Comparison of ENCODE assay signal across 13 mouse cellular contexts in the genomic region with DNA sequence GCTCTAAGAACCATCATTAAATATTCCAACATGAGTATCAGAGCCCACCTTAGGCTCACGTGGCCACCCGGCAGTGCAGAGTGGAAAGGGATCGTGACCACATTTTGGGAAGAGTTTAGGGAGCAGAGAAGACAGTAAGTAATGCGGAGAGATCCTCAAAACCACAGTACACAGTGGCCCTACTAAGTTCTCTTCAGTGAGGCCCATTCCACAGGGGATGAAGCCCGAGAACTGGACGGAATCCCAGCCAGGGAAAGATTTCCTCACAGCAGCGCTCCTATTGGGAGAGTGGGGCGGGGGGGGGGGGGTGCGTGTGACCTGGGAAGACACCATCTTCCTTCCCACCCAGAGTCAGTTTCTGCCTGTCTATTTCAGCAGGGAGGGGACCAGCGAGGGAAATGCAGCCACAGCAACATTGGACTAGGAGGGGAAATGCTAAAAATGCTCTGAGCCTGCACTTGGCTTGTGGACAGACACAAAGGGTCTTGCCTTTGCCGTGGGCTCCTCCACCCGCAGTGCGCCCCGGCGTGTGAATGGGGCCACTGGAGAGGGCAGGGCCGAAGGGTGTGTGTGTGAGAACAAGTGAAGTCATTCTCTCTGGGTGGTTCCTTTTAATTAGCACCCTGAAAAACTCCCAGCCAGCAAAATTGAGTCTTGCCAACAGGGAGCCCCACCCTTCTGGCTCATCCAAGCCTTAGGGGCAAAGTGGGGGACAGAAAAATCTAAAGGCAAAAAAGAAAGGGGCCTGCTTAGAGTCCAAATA. TPM values are rescaled to one million over a fixed set of nuclear protein-coding genes. Genes with fewer than 3 reads are reported as not detected.
A peak's percentile ranks its signal among the peaks of the same experiment; 100 is the strongest.
DNase-seq lines count a peak whose midpoint lies in the region; ATAC-seq and TF ChIP-seq lines count a peak whose summit lies in the region.
"Had no signal": no experiment of that assay in that cellular context is flagged by ENCODE, and none has a peak within 500 bp of the region (broad histone marks: within the 10 kb centered on the region; RNA-seq: fewer than 3 reads in every experiment).

No protein-coding gene starts in this region.

- no peak for TF ChIP-seq CTCF in MEL (IDR thresholded peaks at IDR 0.05 in 2 of 3, conservative IDR thresholded peaks at IDR 0.05 in 1 of 3; ENCODE audit: control insufficient read depth in 1 of 3, insufficient read depth in 1 of 3, low read depth in 2 of 3, low read length in 3 of 3, poor library complexity in 1 of 3, severe bottlenecking in 1 of 3)
- no peak for TF ChIP-seq CTCF in embryonic fibroblast, embryonic 13.5 days (IDR thresholded peaks at IDR 0.05; ENCODE audit: borderline replicate concordance, insufficient read depth, low read length)
- TF ChIP-seq CTCF in liver, adult 2 months (IDR thresholded peaks at IDR 0.05; ENCODE audit: low read depth, low read length), result no peak

- TF ChIP-seq RAD21 in MEL (IDR thresholded peaks at IDR 0.05; ENCODE audit: low read depth, low read length), result no peak

- no peak for TF ChIP-seq POLR2A in MEL (IDR thresholded peaks at IDR 0.05; ENCODE audit: control insufficient read depth in 1 of 2, insufficient read depth in 1 of 2, low read depth in 1 of 2, low read length in 2 of 2, poor library complexity in 1 of 2)
- TF ChIP-seq POLR2A in embryonic fibroblast, embryonic 13.5 days (IDR thresholded peaks at IDR 0.05; ENCODE audit: low read depth, low read length), result no peak
- no peak for TF ChIP-seq POLR2A in liver, adult 2 months (IDR thresholded peaks at IDR 0.05; ENCODE audit: extremely low read depth, insufficient read depth, low read length)

- no peak for ATAC-seq in heart, embryonic 13.5 days (ENCODE audit: extremely low read depth, insufficient number of reproducible peaks, low FRiP score, low TSS enrichment)
- ATAC-seq in hindbrain, embryonic 12.5 days (ENCODE audit: low FRiP score), result no peak

- H3K79me2 ChIP-seq in MEL (ENCODE audit: control insufficient read depth, insufficient read depth, low read length, poor library complexity), result no peaks in the 10 kb centered on the region; the same call in 1 of the 2 replicates
- H3K79me2 ChIP-seq in liver, adult 2 months (ENCODE audit: control insufficient read depth, insufficient read depth, low read length), result no peaks in the 10 kb centered on the region

- no peaks in the 10 kb centered on the region for H3K9me3 ChIP-seq in heart, embryonic 13.5 days
- H3K9me3 ChIP-seq in MEL (replicated peaks; ENCODE audit: insufficient read depth, low read length), result no peaks in the 10 kb centered on the region
- no peaks in the 10 kb centered on the region for H3K9me3 ChIP-seq in hindbrain, embryonic 12.5 days (replicated peaks)
- H3K9me3 ChIP-seq: neural tube, embryonic 13.5 days had no signal

- H3K4me3 ChIP-seq in heart, embryonic 13.5 days, result no peak overlapping the region
- H3K4me3 ChIP-seq in MEL (ENCODE audit: control insufficient read depth in 1 of 2, insufficient read depth in 1 of 2, low read depth in 2 of 2, low read length in 2 of 2), result peak overlapping the region in 1 of 2 experiments; percentile 14; a peak in 1 of 4 replicates
- H3K4me3 ChIP-seq in embryonic fibroblast, embryonic 13.5 days (ENCODE audit: insufficient read depth, low read length), result no peak overlapping the region
- no peak overlapping the region for H3K4me3 ChIP-seq in liver, adult 2 months (ENCODE audit: insufficient read depth, low read depth, low read length)
- H3K4me3 ChIP-seq in hindbrain, embryonic 12.5 days, result no peak overlapping the region
- H3K4me3 ChIP-seq: neural tube, embryonic 13.5 days had no signal

- DNase-seq in heart, postnatal 14 days, result no peak
- DNase-seq in MEL (ENCODE audit: low read depth, low spot score), result peak; percentile 62
- no peak for DNase-seq in liver, adult 2 months (ENCODE audit: extremely low read depth, low read depth, low spot score)
- DNase-seq in layer of hippocampus, postnatal 25 days (ENCODE audit: extremely low spot score in 1 of 2, low spot score in 1 of 2), result no peak
- DNase-seq in right cerebral cortex, postnatal 10 days (ENCODE audit: low spot score in 2 of 2), result no peak

- TF ChIP-seq EP300 in MEL (IDR thresholded peaks at IDR 0.05; ENCODE audit: low read depth in 1 of 2, low read length in 2 of 2), result no peak

- H3K36me3 ChIP-seq in heart, embryonic 13.5 days, result no peaks in the 10 kb centered on the region
- peaks cover 0 to 37% of the 10 kb centered on the region in 2 experiments; a peak in 2 of 4 replicates for H3K36me3 ChIP-seq in MEL (ENCODE audit: control insufficient read depth in 1 of 2, insufficient read depth in 2 of 2, low read length in 2 of 2)
- no peaks in the 10 kb centered on the region for H3K36me3 ChIP-seq in liver, adult 2 months (ENCODE audit: control insufficient read depth, insufficient read depth, low read length)
- H3K36me3 ChIP-seq in hindbrain, embryonic 12.5 days, result no peaks in the 10 kb centered on the region
- H3K36me3 ChIP-seq: neural tube, embryonic 13.5 days had no signal

- no peak overlapping the region; the same call in 1 of the 2 replicates for H3K4me2 ChIP-seq in heart, embryonic 13.5 days
- H3K4me2 ChIP-seq in hindbrain, embryonic 12.5 days (replicated peaks), result no peak overlapping the region
- H3K4me2 ChIP-seq: lung, embryonic 14.5 days had no signal

- peak overlapping the region; percentile 5; the same call in 1 of the 2 replicates for H3K9ac ChIP-seq in heart, embryonic 13.5 days
- peak overlapping the region; percentile 39 for H3K9ac ChIP-seq in MEL (ENCODE audit: control insufficient read depth, low read depth, low read length, poor library complexity, severe bottlenecking)
- H3K9ac ChIP-seq in liver, adult 2 months (ENCODE audit: low read depth, low read length), result no peak overlapping the region
- H3K9ac ChIP-seq in hindbrain, embryonic 12.5 days, result no peak overlapping the region
- H3K9ac ChIP-seq: lung, embryonic 14.5 days had no signal

- H3K27ac ChIP-seq in heart, embryonic 13.5 days (replicated peaks), result no peak overlapping the region
- no peak overlapping the region for H3K27ac ChIP-seq in MEL (ENCODE audit: control insufficient read depth, low read depth, low read length)
- H3K27ac ChIP-seq in embryonic fibroblast, embryonic 13.5 days (ENCODE audit: insufficient read depth, low read length), result peak overlapping the region; percentile 5; the same call in 1 of the 2 replicates
- H3K27ac ChIP-seq in liver, adult 2 months (replicated peaks; ENCODE audit: insufficient read depth, low read depth, low read length), result peak overlapping the region; percentile 36
- H3K27ac ChIP-seq in hindbrain, embryonic 12.5 days, result no peak overlapping the region
- H3K27ac ChIP-seq: neural tube, embryonic 13.5 days had no signal

- intact Hi-C loops in heart, postnatal 14 days (cut with DNase I), result loop anchor here (2.0 to 5.0 kb wide), 3 partner anchors 72 to 647 kb away; no protein-coding TSS in a partner anchor

- peaks cover 28% of the 10 kb centered on the region for H3K27me3 ChIP-seq in heart, embryonic 13.5 days (replicated peaks)
- no peaks in the 10 kb centered on the region for H3K27me3 ChIP-seq in MEL (ENCODE audit: control insufficient read depth in 1 of 2, insufficient read depth in 2 of 2, low read length in 2 of 2)
- H3K27me3 ChIP-seq in liver, adult 2 months (ENCODE audit: control insufficient read depth, insufficient read depth, low read length), result no peaks in the 10 kb centered on the region
- peaks cover 17% of the 10 kb centered on the region; the same call in 1 of the 2 replicates for H3K27me3 ChIP-seq in hindbrain, embryonic 12.5 days
- H3K27me3 ChIP-seq: neural tube, embryonic 13.5 days had no signal

- 51% methylated on average over 16 of the region's 16 CpGs for WGBS in heart, embryonic 13.5 days
- WGBS in liver, adult 2 months, result 58% methylated on average over 16 of the region's 16 CpGs
- whole genome bisulfite sequencing in hindbrain, embryonic 12.5 days, result 63% methylated on average over 16 of the region's 16 CpGs

- H3K4me1 ChIP-seq in heart, embryonic 13.5 days, result peaks cover 34% of the 10 kb centered on the region
- H3K4me1 ChIP-seq in MEL (ENCODE audit: control insufficient read depth in 1 of 2, insufficient read depth in 2 of 2, low read length in 2 of 2), result peaks cover 17 to 42% of the 10 kb centered on the region in 2 experiments
- peaks cover 19% of the 10 kb centered on the region for H3K4me1 ChIP-seq in embryonic fibroblast, embryonic 13.5 days (ENCODE audit: control insufficient read depth, insufficient read depth, low read length)
- peaks cover 12% of the 10 kb centered on the region for H3K4me1 ChIP-seq in liver, adult 2 months (ENCODE audit: control insufficient read depth, insufficient read depth, low read length)
- peaks cover 16% of the 10 kb centered on the region for H3K4me1 ChIP-seq in hindbrain, embryonic 12.5 days

RNA-seq across cellular contexts. Expression of a gene that starts 20.2 kb away (rescaled TPM):
- not detected in 2 replicates for polyA plus RNA-seq in heart, embryonic 13.5 days (2015; fragmentation: Nextera tagmentation; extraction: Ambion mirVana)
- not detected for total RNA-seq in heart, postnatal 14 days (2021)
- 0.08 and 0.13 TPM in 2 replicates for total RNA-seq in MEL (2012; rRNA removed)
- polyA plus RNA-seq in MEL (2012; ENCODE audit: insufficient read depth in 1 of 2, insufficient read length in 2 of 2, low read depth in 1 of 2, low replicate concordance in 2 of 2, missing spikeins in 1 of 2), result under 1 TPM in 1 of 2 experiments, not detected in 1; 0.17 TPM
- polyA plus RNA-seq in embryonic fibroblast, embryonic 13.5 days (2011; ENCODE audit: insufficient read length, low read depth, missing spikeins), result not detected in 2 replicates
- not detected in 2 replicates for total RNA-seq in liver, adult 2 months (2014; rRNA removed)
- not detected in 2 replicates for polyA plus RNA-seq in liver, adult 2 months (2012; rRNA removed)
- total RNA-seq in layer of hippocampus, postnatal 25 days (2021), result not detected
- polyA plus RNA-seq in hindbrain, embryonic 12.5 days (2016; fragmentation: Nextera tagmentation; extraction: Ambion mirVana), result not detected in 2 replicates
- total RNA-seq: adrenal gland, postnatal 36 days; common myeloid progenitor, adult 5-6 weeks had no signal
- polyA plus RNA-seq: neural tube, embryonic 13.5 days had no signal

RNA-seq across cellular contexts. Expression of a gene that starts 30.0 kb away (rescaled TPM):
- 21.7 and 24.9 TPM in 2 replicates for polyA plus RNA-seq in heart, embryonic 13.5 days (2015; fragmentation: Nextera tagmentation; extraction: Ambion mirVana)
- 1 to 10 TPM; 4.2 to 7.0 TPM for total RNA-seq in heart, postnatal 14 days (2021)
- total RNA-seq in MEL (2012; rRNA removed), result 0.69 and 0.75 TPM in 2 replicates
- under 1 TPM in 1 of 2 experiments, not detected in 1; 0.93 TPM for polyA plus RNA-seq in MEL (2012; ENCODE audit: insufficient read depth in 1 of 2, insufficient read length in 2 of 2, low read depth in 1 of 2, low replicate concordance in 2 of 2, missing spikeins in 1 of 2)
- polyA plus RNA-seq in embryonic fibroblast, embryonic 13.5 days (2011; ENCODE audit: insufficient read length, low read depth, missing spikeins), result 0.25 TPM in 1 of 2 replicates, not detected in the other
- 240 and 251 TPM in 2 replicates for total RNA-seq in liver, adult 2 months (2014; rRNA removed)
- polyA plus RNA-seq in liver, adult 2 months (2012; rRNA removed), result 155 and 168 TPM in 2 replicates
- total RNA-seq in layer of hippocampus, postnatal 25 days (2021), result under 1 TPM in 1 of 2 experiments, not detected in 1; 0.19 TPM
- 18.2 and 28.2 TPM in 2 replicates for polyA plus RNA-seq in hindbrain, embryonic 12.5 days (2016; fragmentation: Nextera tagmentation; extraction: Ambion mirVana)
- total RNA-seq: common myeloid progenitor, adult 5-6 weeks had no signal

RNA-seq across cellular contexts. Expression of a gene that starts 34.1 kb away (rescaled TPM):
- 0.45 and 0.56 TPM in 2 replicates for polyA plus RNA-seq in heart, embryonic 13.5 days (2015; fragmentation: Nextera tagmentation; extraction: Ambion mirVana)
- under 1 TPM; 0.26 to 0.34 TPM for total RNA-seq in heart, postnatal 14 days (2021)
- total RNA-seq in MEL (2012; rRNA removed), result not detected in 2 replicates
- polyA plus RNA-seq in MEL (2012; ENCODE audit: insufficient read depth in 1 of 2, insufficient read length in 2 of 2, low read depth in 1 of 2, low replicate concordance in 2 of 2, missing spikeins in 1 of 2), result not detected
- polyA plus RNA-seq in embryonic fibroblast, embryonic 13.5 days (2011; ENCODE audit: insufficient read length, low read depth, missing spikeins), result not detected in 2 replicates
- total RNA-seq in liver, adult 2 months (2014; rRNA removed), result 0.09 TPM in 1 of 2 replicates, not detected in the other
- polyA plus RNA-seq in liver, adult 2 months (2012; rRNA removed), result 0.04 and 0.10 TPM in 2 replicates
- total RNA-seq in layer of hippocampus, postnatal 25 days (2021), result under 1 TPM; 0.28 to 0.32 TPM
- polyA plus RNA-seq in hindbrain, embryonic 12.5 days (2016; fragmentation: Nextera tagmentation; extraction: Ambion mirVana), result not detected in 2 replicates
- total RNA-seq: common myeloid progenitor, adult 5-6 weeks; heart, adult 8-10 months had no signal

RNA-seq across cellular contexts. Expression of a gene that starts 49.7 kb away (rescaled TPM):
- polyA plus RNA-seq in heart, embryonic 13.5 days (2015; fragmentation: Nextera tagmentation; extraction: Ambion mirVana), result 0.06 and 0.07 TPM in 2 replicates
- not detected for total RNA-seq in heart, postnatal 14 days (2021)
- not detected in 2 replicates for total RNA-seq in MEL (2012; rRNA removed)
- not detected for polyA plus RNA-seq in MEL (2012; ENCODE audit: insufficient read depth in 1 of 2, insufficient read length in 2 of 2, low read depth in 1 of 2, low replicate concordance in 2 of 2, missing spikeins in 1 of 2)
- polyA plus RNA-seq in embryonic fibroblast, embryonic 13.5 days (2011; ENCODE audit: insufficient read length, low read depth, missing spikeins), result not detected in 2 replicates
- total RNA-seq in liver, adult 2 months (2014; rRNA removed), result not detected in 2 replicates
- polyA plus RNA-seq in liver, adult 2 months (2012; rRNA removed), result 0.06 TPM in 1 of 2 replicates, not detected in the other
- total RNA-seq in layer of hippocampus, postnatal 25 days (2021), result not detected
- polyA plus RNA-seq in hindbrain, embryonic 12.5 days (2016; fragmentation: Nextera tagmentation; extraction: Ambion mirVana), result 0.21 TPM in 1 of 2 replicates, not detected in the other
- total RNA-seq: adrenal gland, postnatal 36 days; common myeloid progenitor, adult 5-6 weeks; heart, adult 8-10 months had no signal

RNA-seq across cellular contexts. Expression of a gene that starts 53.7 kb away (rescaled TPM):
- 34.6 and 36.0 TPM in 2 replicates for polyA plus RNA-seq in heart, embryonic 13.5 days (2015; fragmentation: Nextera tagmentation; extraction: Ambion mirVana)
- total RNA-seq in heart, postnatal 14 days (2021), result 10 to 100 TPM in 1 of 2 experiments, 1 to 10 TPM in 1; 4.9 to 10.4 TPM
- total RNA-seq in MEL (2012; rRNA removed), result 0.08 TPM in 1 of 2 replicates, not detected in the other
- not detected for polyA plus RNA-seq in MEL (2012; ENCODE audit: insufficient read depth in 1 of 2, insufficient read length in 2 of 2, low read depth in 1 of 2, low replicate concordance in 2 of 2, missing spikeins in 1 of 2)
- polyA plus RNA-seq in embryonic fibroblast, embryonic 13.5 days (2011; ENCODE audit: insufficient read length, low read depth, missing spikeins), result 1.6 and 8.2 TPM in 2 replicates
- 255 and 258 TPM in 2 replicates for total RNA-seq in liver, adult 2 months (2014; rRNA removed)
- polyA plus RNA-seq in liver, adult 2 months (2012; rRNA removed), result 110 and 124 TPM in 2 replicates
- total RNA-seq in layer of hippocampus, postnatal 25 days (2021), result under 1 TPM; 0.17 to 0.26 TPM
- 19.8 and 30.0 TPM in 2 replicates for polyA plus RNA-seq in hindbrain, embryonic 12.5 days (2016; fragmentation: Nextera tagmentation; extraction: Ambion mirVana)

Comparison
In these comparisons a context has a peak if more than half of its experiments do, and no peak if none do; other contexts are left out.
1. H3K27ac ChIP-seq: peak in embryonic fibroblast, embryonic 13.5 days (single experiment) and liver, adult 2 months (single experiment); none in heart, embryonic 13.5 days (single experiment), MEL (single experiment) and hindbrain, embryonic 12.5 days (single experiment).
2. H3K9ac ChIP-seq: peak in heart, embryonic 13.5 days (single experiment) and MEL (single experiment); none in liver, adult 2 months (single experiment) and hindbrain, embryonic 12.5 days (single experiment).